11 mouse cellular contexts compared by ENCODE assay signal in the genomic region with DNA sequence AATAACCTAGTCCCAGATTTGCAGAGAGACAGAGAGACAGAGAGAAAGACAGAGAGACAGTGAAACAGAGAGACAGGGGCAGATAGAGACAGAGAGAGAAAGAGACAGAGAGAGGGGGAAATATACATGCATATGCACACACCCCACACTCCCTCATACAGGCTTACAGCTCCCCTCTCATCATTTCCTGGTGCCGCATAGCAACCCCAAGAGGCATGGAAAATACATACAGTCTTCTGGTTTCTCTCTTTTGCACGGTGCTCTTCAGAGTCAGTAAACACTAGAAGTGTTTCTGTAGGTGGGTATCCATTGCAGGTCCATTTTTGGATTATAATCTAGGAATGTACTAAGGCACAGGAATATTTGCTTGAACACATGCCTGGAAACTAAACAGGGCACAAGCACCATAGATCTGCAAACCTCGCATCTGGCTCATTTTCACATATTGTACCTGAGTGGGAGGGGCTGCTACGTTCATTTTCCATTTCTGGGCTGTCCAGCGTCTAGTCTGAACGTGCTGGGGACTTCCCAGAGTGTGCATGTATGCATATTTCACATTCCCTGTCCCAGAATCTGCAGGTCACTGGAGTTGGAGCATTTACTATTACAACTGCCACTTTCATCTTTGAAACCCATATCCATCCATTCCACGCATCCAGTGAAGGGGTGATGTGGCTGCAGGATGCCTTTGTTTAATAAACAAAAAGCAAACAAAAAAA.
A peak's percentile ranks its signal among the peaks of the same experiment; 100 is the strongest.
DNase-seq lines count a peak whose midpoint lies in the region; ATAC-seq and TF ChIP-seq lines count a peak whose summit lies in the region.
"Had no signal": no experiment of that assay in that cellular context is flagged by ENCODE, and none has a peak within 500 bp of the region (broad histone marks: within the 10 kb centered on the region; RNA-seq: fewer than 3 reads in every experiment).

No protein-coding gene starts in this region.

- no peak overlapping the region for H3K4me3 ChIP-seq in heart, embryonic 11.5 days (ENCODE audit: low read depth, low read length)
- peak overlapping the region; percentile 36 for H3K4me3 ChIP-seq in lung, embryonic 16.5 days (ENCODE audit: low read length)
- no peak overlapping the region for H3K4me3 ChIP-seq in lung, adult 2 months (replicated peaks; ENCODE audit: extremely low read depth, low read depth, low read length)
- peak overlapping the region; percentile 35 for H3K4me3 ChIP-seq in intestine, embryonic 16.5 days (ENCODE audit: low read length)
- H3K4me3 ChIP-seq in stomach, embryonic 15.5 days (replicated peaks) = peak overlapping the region; percentile 8; the same call in 1 of the 2 replicates

- ATAC-seq in heart, embryonic 11.5 days (replicated peaks; ENCODE audit: insufficient number of reproducible peaks, low FRiP score, low TSS enrichment) = no peak
- peak; percentile 57 for ATAC-seq in lung, embryonic 16.5 days (ENCODE audit: low read depth)
- peak; percentile 46; the same call in 1 of the 2 replicates for ATAC-seq in intestine, embryonic 16.5 days
- ATAC-seq in stomach, embryonic 15.5 days (ENCODE audit: insufficient read depth, low FRiP score, low read depth) = peak; percentile 27; the same call in 1 of the 2 replicates

- no peak for TF ChIP-seq POLR2A in lung, adult 2 months (IDR thresholded peaks at IDR 0.05; ENCODE audit: borderline replicate concordance, extremely low read depth, low read depth, low read length)

- no peaks in the 10 kb centered on the region for H3K4me1 ChIP-seq in heart, embryonic 11.5 days (ENCODE audit: control insufficient read depth, insufficient read depth, low read length)
- H3K4me1 ChIP-seq in lung, embryonic 16.5 days (replicated peaks; ENCODE audit: control insufficient read depth, insufficient read depth, low read length) = no peaks in the 10 kb centered on the region
- H3K4me1 ChIP-seq in lung, adult 2 months (ENCODE audit: control insufficient read depth, insufficient read depth, low read length) = no peaks in the 10 kb centered on the region; the same call in 1 of the 2 replicates
- H3K4me1 ChIP-seq in intestine, embryonic 16.5 days (ENCODE audit: control insufficient read depth, insufficient read depth, low read length) = peaks cover 3% of the 10 kb centered on the region; the same call in 1 of the 2 replicates
- H3K4me1 ChIP-seq in stomach, embryonic 15.5 days = peaks cover 5% of the 10 kb centered on the region; the same call in 1 of the 2 replicates

- no peaks in the 10 kb centered on the region for H3K36me3 ChIP-seq in heart, embryonic 11.5 days (ENCODE audit: control insufficient read depth, insufficient read depth, low read length)
- H3K36me3 ChIP-seq in lung, embryonic 16.5 days (ENCODE audit: control insufficient read depth, insufficient read depth, low read length) = no peaks in the 10 kb centered on the region
- no peaks in the 10 kb centered on the region for H3K36me3 ChIP-seq in intestine, embryonic 16.5 days (ENCODE audit: control insufficient read depth, insufficient read depth, low read length)
- H3K36me3 ChIP-seq in stomach, embryonic 15.5 days = no peaks in the 10 kb centered on the region

- no peaks in the 10 kb centered on the region for H3K27me3 ChIP-seq in heart, embryonic 11.5 days (ENCODE audit: control insufficient read depth, insufficient read depth, low read length)
- H3K27me3 ChIP-seq in lung, embryonic 16.5 days (ENCODE audit: control insufficient read depth, insufficient read depth, low read depth, low read length) = no peaks in the 10 kb centered on the region
- no peaks in the 10 kb centered on the region for H3K27me3 ChIP-seq in intestine, embryonic 16.5 days (replicated peaks; ENCODE audit: control insufficient read depth, insufficient read depth, low read length)
- no peaks in the 10 kb centered on the region for H3K27me3 ChIP-seq in stomach, embryonic 15.5 days (replicated peaks)

- H3K9me3 ChIP-seq in heart, embryonic 11.5 days (replicated peaks; ENCODE audit: control insufficient read depth, low read length) = no peaks in the 10 kb centered on the region
- no peaks in the 10 kb centered on the region for H3K9me3 ChIP-seq in lung, embryonic 16.5 days (ENCODE audit: control insufficient read depth, low read length)
- no peaks in the 10 kb centered on the region for H3K9me3 ChIP-seq in intestine, embryonic 16.5 days (ENCODE audit: control insufficient read depth, low read length)
- H3K9me3 ChIP-seq in stomach, embryonic 15.5 days = no peaks in the 10 kb centered on the region

- H3K27ac ChIP-seq in heart, embryonic 11.5 days (ENCODE audit: low read depth, low read length) = no peak overlapping the region
- no peak overlapping the region for H3K27ac ChIP-seq in lung, embryonic 16.5 days (ENCODE audit: low read length)
- H3K27ac ChIP-seq in intestine, embryonic 16.5 days (ENCODE audit: low read length) = no peak overlapping the region
- H3K27ac ChIP-seq in stomach, embryonic 15.5 days = no peak overlapping the region

- peak overlapping the region; percentile 34 for H3K4me2 ChIP-seq in heart, embryonic 11.5 days
- peak overlapping the region; percentile 56 for H3K4me2 ChIP-seq in lung, embryonic 16.5 days (ENCODE audit: low read depth, low read length)
- peak overlapping the region; percentile 43 for H3K4me2 ChIP-seq in intestine, embryonic 16.5 days (ENCODE audit: low read depth, low read length)
- H3K4me2 ChIP-seq in stomach, embryonic 15.5 days = peak overlapping the region; percentile 34

- DNase-seq in heart, postnatal 4 days = no peak
- DNase-seq in lung, adult 2 months = no peak
- no peak for DNase-seq in thymus, postnatal 10 days (ENCODE audit: low spot score in 2 of 2)
- no peak for DNase-seq in adrenal gland, postnatal 25 days
- DNase-seq: B cell, adult 2 months; gastrocnemius, postnatal 36 days; spleen, adult 18-20 months had no signal

- TF ChIP-seq CTCF in lung, adult 2 months (IDR thresholded peaks at IDR 0.05; ENCODE audit: insufficient read depth, low read length) = no peak

- 64% methylated on average over 7 of the region's 7 CpGs for WGBS in heart, embryonic 11.5 days (ENCODE audit: insufficient replicate concordance)
- WGBS in lung, embryonic 16.5 days = 48% methylated on average over 7 of the region's 7 CpGs
- WGBS in lung, adult 2 months = 27% methylated on average over 7 of the region's 7 CpGs
- WGBS in intestine, embryonic 16.5 days = 43% methylated on average over 7 of the region's 7 CpGs
- WGBS in stomach, embryonic 15.5 days = 48% methylated on average over 7 of the region's 7 CpGs

- no peak overlapping the region for H3K9ac ChIP-seq in heart, embryonic 11.5 days (ENCODE audit: low read depth, low read length)
- no peak overlapping the region for H3K9ac ChIP-seq in lung, embryonic 16.5 days (ENCODE audit: low read length)
- no peak overlapping the region; the same call in 1 of the 2 replicates for H3K9ac ChIP-seq in intestine, embryonic 16.5 days (ENCODE audit: low read depth, low read length)
- H3K9ac ChIP-seq in stomach, embryonic 15.5 days = no peak overlapping the region

Comparison
In these comparisons a context has a peak if more than half of its experiments do, and no peak if none do; other contexts are left out.
1. H3K4me3 ChIP-seq: peak in lung, embryonic 16.5 days (single experiment), intestine, embryonic 16.5 days (single experiment) and stomach, embryonic 15.5 days (single experiment); none in heart, embryonic 11.5 days (single experiment) and lung, adult 2 months (single experiment).
2. Peak in every context shown above with its lines, with median percentiles within 50 percentile points of each other: H3K4me2 ChIP-seq.